Mouse (Mus musculus) G1E (cell line): Measurements from ENCODE around the gene Ambra1.

ENCODE experiments used
- CTCF ChIP-seq: IDR thresholded peaks from 2 replicates; pipeline ENCODE4 v1.5.1; 2012; ENCODE audit warnings: low read depth, low read length, inconsistent platforms, mixed read lengths
- GATA1 ChIP-seq: IDR thresholded peaks from 2 replicates; pipeline ENCODE4 v1.6.1; 2012; ENCODE audit warnings: borderline replicate concordance, low read length, inconsistent platforms, mixed read lengths
- GATA2 ChIP-seq: IDR thresholded peaks from 2 replicates; pipeline ENCODE4 v1.6.1; 2012; ENCODE audit warnings: low read depth, low read length, inconsistent platforms, borderline replicate concordance
- POLR2AphosphoS5 ChIP-seq: IDR thresholded peaks from 2 replicates; pipeline ENCODE4 v1.6.1; 2012; ENCODE audit warnings: low read depth, low read length, inconsistent platforms; ENCODE audit not compliant: insufficient replicate concordance
- TAL1 ChIP-seq: conservative IDR thresholded peaks from 2 replicates; pipeline ENCODE4 v1.6.1; 2012; ENCODE audit warnings: low read depth, low read length, inconsistent platforms, mixed read lengths

DNA sequence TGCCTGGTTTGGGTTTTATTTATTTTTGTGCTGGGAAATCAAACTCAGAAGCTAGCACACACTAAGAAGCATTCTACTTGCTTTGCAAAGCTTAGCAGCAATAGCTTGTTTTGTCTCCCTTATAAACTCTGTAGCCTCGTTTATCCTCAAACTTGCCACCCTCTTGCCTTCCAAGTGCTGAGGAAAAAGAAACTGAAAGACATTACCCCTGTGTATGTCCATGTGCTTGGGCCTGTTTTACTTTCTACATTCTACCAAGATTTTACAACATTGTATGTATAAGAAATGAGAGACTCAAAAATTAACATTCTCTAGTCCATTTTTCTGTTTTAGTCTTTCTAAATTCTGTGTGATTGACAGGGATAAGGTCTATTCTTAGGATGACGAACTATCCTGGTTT is 5.2 kb upstream of the Ambra1 start:
- TF ChIP-seq CTCF (no peak), GATA1 (no peak), TAL1 (no peak), POLR2AphosphoS5 (no peak), GATA2 (no peak)
